Mouse (Mus musculus): ENCODE measurements around the gene Fbxw4. TPM values are rescaled to one million over a fixed set of nuclear protein-coding genes. Genes with fewer than 3 reads are reported as not detected.
"Not testable (repeated sequence)": the region's sequence is repeated elsewhere in the genome, so short reads cannot be mapped to it uniquely, and the experiment has no call there.

The Fbxw4 gene
- polyA plus RNA-seq, 1 experiment, result 145 TPM

DNA sequence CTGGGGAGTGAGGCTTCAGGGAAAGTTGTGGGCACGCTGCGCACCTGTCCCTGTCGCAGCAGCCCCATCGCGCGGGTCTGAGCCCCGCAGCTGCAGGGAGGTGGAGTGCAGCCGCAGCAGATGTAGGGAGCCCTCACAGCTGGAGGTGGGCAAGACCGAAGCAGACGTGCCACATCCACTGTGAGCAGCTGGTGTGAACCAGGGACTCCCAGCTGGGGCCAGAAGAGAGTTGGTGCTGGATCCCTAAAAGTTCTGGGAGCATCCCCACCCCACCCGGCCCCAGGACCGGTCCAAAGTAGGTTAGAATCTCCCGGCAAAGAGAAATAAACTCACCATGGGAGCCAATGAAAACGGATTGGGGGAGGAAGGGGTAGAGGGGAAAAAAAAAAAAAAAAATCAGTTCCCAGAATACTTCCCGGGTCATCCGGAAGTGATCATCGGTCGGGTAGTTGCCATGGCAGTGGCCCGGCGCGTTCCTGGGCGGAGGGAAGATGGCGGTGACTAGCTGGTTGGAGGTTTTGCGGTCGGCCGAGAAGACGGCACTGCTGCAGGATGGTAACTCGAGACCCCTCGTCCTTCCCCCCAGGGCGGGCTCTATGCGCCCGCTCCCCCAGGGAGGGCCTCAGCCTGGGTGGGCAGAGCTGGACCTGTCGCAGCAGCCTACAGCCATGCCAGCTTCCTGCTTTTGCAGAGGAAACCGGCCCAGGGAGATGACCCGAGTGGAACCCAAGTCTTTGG, 99.8 kb downstream of the Fbxw4 start, which contains the start of the genes Poll and Gm17018:
Gene Poll (minus strand): TSS at position 379 of the 738 bp plus-strand sequence.
Gene Gm17018 (plus strand): TSS at position 463 of the 738 bp plus-strand sequence.
- Histone ChIP-seq H3K27ac (ENCODE audit: control insufficient read depth, insufficient read depth, low read length) (peak within 1 kb of the TSS; percentile 40; the same call in 1 of the 2 replicates), H3K36me3 (ENCODE audit: control insufficient read depth, insufficient read depth, low read length) (no peaks in the 10 kb centered on the region), H3K4me3 (ENCODE audit: control insufficient read depth, insufficient read depth, low read length) (peak within 1 kb of the TSS; percentile 71), H3K4me1 (replicated peaks; ENCODE audit: control insufficient read depth, insufficient read depth, low read length) (peaks cover 13% of the 10 kb centered on the region), H3K27me3 (ENCODE audit: control insufficient read depth, insufficient read depth, low read length) (no peaks in the 10 kb centered on the region)
- TF ChIP-seq CTCF (IDR thresholded peaks at IDR 0.05; ENCODE audit: borderline replicate concordance, control insufficient read depth, extremely low read depth, insufficient read depth, low read length, poor library complexity) (peak; percentile 51; the same call in 1 of the 2 replicates), POLR2A (IDR thresholded peaks at IDR 0.05; ENCODE audit: control insufficient read depth, extremely low read depth, insufficient read depth, low read length, poor library complexity) (no peak)
- WGBS, result under 1% methylated on average over 35 of the region's 35 CpGs
- DNase-seq, result peak; percentile 71

DNA sequence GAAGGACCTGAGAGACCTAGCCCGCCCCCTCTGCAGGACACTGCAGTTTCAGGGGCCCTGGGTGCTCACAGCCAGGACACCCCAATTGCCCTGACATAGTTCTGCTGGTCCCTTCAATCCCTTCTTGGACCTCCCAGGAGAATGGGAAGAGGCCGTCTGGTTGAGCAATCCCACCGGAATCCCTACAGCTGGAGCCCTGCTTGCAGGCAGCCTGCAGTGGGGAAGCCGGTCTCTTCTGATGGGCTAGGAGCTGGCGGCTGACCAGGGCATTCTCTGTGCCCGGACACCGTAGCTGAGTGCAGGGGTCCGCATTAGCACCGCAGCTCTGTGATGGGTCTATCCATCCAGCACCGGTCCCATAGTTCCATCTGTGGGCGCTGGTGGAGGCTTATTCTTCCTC, 106.0 kb downstream of the Fbxw4 start:
- TF ChIP-seq POLR2A (IDR thresholded peaks at IDR 0.05; ENCODE audit: control insufficient read depth, extremely low read depth, insufficient read depth, low read length, poor library complexity), result no peak
- TF ChIP-seq CTCF (IDR thresholded peaks at IDR 0.05; ENCODE audit: borderline replicate concordance, control insufficient read depth, extremely low read depth, insufficient read depth, low read length, poor library complexity), result no peak
- DNase-seq, result no peak
- H3K36me3 ChIP-seq (ENCODE audit: control insufficient read depth, insufficient read depth, low read length), result no peaks in the 10 kb centered on the region
- 98% methylated on average over 11 of the region's 11 CpGs for WGBS
- no peak overlapping the region for H3K4me3 ChIP-seq (ENCODE audit: control insufficient read depth, insufficient read depth, low read length)
- no peak overlapping the region for H3K27ac ChIP-seq (ENCODE audit: control insufficient read depth, insufficient read depth, low read length)
- H3K27me3 ChIP-seq (ENCODE audit: control insufficient read depth, insufficient read depth, low read length), result no peaks in the 10 kb centered on the region
- peaks cover 25% of the 10 kb centered on the region for H3K4me1 ChIP-seq (replicated peaks; ENCODE audit: control insufficient read depth, insufficient read depth, low read length)

DNA sequence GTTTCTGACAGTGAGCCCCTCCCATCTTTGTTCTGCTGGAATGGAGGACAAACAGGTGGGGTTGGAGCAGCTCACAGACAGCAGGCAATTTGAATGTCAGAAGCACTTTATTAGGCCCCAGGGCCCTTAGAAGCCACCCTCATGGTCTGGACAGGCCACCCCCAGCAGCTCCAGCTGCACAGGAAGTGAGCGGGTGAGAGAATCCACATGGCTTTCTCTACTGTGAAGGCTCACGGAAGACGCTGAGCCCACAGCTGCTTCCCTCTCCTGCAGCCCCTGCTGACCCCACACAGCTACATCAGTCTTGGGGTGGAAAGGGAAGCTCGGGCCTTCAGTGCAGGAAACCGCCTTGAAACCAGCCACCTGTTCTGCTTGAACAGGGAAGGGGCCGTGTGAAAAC, 107.9 kb downstream of the Fbxw4 start:
- no peak overlapping the region for H3K4me3 ChIP-seq (ENCODE audit: control insufficient read depth, insufficient read depth, low read length)
- H3K27me3 ChIP-seq (ENCODE audit: control insufficient read depth, insufficient read depth, low read length), result no peaks in the 10 kb centered on the region
- no peaks in the 10 kb centered on the region for H3K36me3 ChIP-seq (ENCODE audit: control insufficient read depth, insufficient read depth, low read length)
- peaks cover 25% of the 10 kb centered on the region for H3K4me1 ChIP-seq (replicated peaks; ENCODE audit: control insufficient read depth, insufficient read depth, low read length)
- no peak overlapping the region; the same call in 1 of the 2 replicates for H3K27ac ChIP-seq (ENCODE audit: control insufficient read depth, insufficient read depth, low read length)
- DNase-seq, result no peak
- 0 out of 2 replicates have a peak, but pooled peaks have one; percentile 13 for TF ChIP-seq CTCF (IDR thresholded peaks at IDR 0.05; ENCODE audit: borderline replicate concordance, control insufficient read depth, extremely low read depth, insufficient read depth, low read length, poor library complexity)
- no peak for TF ChIP-seq POLR2A (IDR thresholded peaks at IDR 0.05; ENCODE audit: control insufficient read depth, extremely low read depth, insufficient read depth, low read length, poor library complexity)
- WGBS, result 7% methylated on average over 6 of the region's 6 CpGs

DNA sequence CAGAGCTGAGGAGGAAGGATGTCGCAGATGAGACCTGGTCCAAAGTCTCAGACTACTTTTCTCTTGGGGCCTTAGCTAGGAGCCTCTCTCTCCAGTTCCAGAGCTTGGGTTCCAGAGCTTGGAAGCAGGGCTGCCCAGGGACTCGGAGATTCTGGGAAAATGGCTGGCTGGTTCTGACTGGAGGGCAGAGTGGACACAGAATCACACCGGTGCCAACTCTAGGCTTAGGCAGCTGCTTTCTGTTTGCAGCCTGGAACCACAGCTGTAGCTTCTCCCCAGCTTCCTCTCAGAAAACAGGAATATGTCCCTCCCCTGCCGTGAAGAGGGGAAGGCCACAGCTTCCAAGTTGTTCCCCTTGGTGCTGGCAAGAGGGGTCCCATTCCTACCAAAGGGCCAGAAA, 110.2 kb downstream of the Fbxw4 start:
- WGBS, result 46% methylated on average over 4 of the region's 4 CpGs
- DNase-seq, result no peak
- Histone ChIP-seq H3K36me3 (ENCODE audit: control insufficient read depth, insufficient read depth, low read length) (no peaks in the 10 kb centered on the region), H3K27me3 (ENCODE audit: control insufficient read depth, insufficient read depth, low read length) (no peaks in the 10 kb centered on the region), H3K4me1 (replicated peaks; ENCODE audit: control insufficient read depth, insufficient read depth, low read length) (peaks cover 25% of the 10 kb centered on the region), H3K27ac (ENCODE audit: control insufficient read depth, insufficient read depth, low read length) (no peak overlapping the region), H3K4me3 (ENCODE audit: control insufficient read depth, insufficient read depth, low read length) (no peak overlapping the region)
- TF ChIP-seq CTCF (IDR thresholded peaks at IDR 0.05; ENCODE audit: borderline replicate concordance, control insufficient read depth, extremely low read depth, insufficient read depth, low read length, poor library complexity) (no peak), POLR2A (IDR thresholded peaks at IDR 0.05; ENCODE audit: control insufficient read depth, extremely low read depth, insufficient read depth, low read length, poor library complexity) (no peak)

DNA sequence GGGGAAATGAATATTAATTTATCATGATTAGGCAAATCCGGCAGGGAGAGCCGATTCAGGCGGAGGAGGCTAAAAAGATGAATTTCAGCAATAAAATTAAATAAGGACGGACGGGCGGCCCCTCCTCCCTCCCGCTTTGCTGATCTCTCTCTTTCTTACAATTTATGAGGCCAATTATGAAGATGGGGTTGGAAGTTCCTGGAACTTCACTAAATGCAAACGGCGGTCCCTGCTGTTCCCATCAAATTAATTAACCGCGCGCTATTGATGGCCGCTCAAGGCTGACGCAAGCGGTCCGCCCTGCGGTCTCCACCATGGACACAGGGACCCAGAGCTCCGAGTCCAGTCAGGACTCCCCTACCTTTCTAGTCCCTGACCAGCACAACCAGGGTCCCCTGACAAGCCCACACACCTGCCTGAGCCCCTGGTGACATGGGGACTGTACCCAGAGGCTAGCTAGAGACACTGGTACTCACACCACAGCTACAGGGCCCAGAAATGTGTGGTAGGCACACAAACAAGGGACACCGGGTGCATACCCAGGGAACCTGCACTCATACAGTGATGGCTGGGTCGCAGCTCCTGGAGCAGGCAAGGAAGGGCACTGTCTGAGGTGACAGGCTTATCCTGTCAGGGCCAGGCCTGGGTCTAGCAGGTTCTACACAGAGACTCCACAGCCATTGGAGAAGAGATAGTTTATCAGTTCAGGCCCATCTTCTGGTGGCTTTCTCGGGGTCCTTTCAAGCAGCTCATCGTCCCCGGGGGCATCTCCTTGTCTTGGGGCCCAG, 110.8 kb downstream of the Fbxw4 start:
- TF ChIP-seq POLR2A (IDR thresholded peaks at IDR 0.05; ENCODE audit: control insufficient read depth, extremely low read depth, insufficient read depth, low read length, poor library complexity) (no peak), CTCF (IDR thresholded peaks at IDR 0.05; ENCODE audit: borderline replicate concordance, control insufficient read depth, extremely low read depth, insufficient read depth, low read length, poor library complexity) (no peak)
- H3K27me3 ChIP-seq (ENCODE audit: control insufficient read depth, insufficient read depth, low read length), result no peaks in the 10 kb centered on the region
- H3K4me3 ChIP-seq (ENCODE audit: control insufficient read depth, insufficient read depth, low read length), result no peak overlapping the region
- WGBS, result 91% methylated on average over 23 of the region's 23 CpGs
- H3K36me3 ChIP-seq (ENCODE audit: control insufficient read depth, insufficient read depth, low read length), result no peaks in the 10 kb centered on the region
- H3K4me1 ChIP-seq (replicated peaks; ENCODE audit: control insufficient read depth, insufficient read depth, low read length), result peaks cover 30% of the 10 kb centered on the region
- no peak for DNase-seq
- H3K27ac ChIP-seq (ENCODE audit: control insufficient read depth, insufficient read depth, low read length), result no peak overlapping the region

DNA sequence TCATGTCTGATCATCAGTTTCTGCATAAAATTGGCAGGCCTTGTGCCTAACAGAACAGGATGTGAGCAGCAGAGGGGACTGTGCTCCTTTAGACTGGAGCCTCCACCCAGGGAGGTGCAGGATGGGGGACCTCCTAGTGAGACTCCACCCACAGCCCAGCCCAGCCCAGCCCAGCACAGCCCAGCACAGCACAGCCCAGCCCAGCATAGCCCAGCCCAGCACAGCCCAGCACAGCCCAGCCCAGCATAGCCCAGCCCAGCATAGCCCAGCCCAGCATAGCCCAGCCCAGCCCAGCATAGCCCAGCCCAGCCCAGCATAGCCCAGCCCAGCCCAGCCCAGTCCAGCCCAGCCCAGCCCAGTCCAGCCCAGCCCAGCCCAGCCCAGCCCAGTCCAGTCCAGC, 111.9 kb downstream of the Fbxw4 start:
- H3K36me3 ChIP-seq (ENCODE audit: control insufficient read depth, insufficient read depth, low read length); H3K27ac ChIP-seq (ENCODE audit: control insufficient read depth, insufficient read depth, low read length); H3K4me3 ChIP-seq (ENCODE audit: control insufficient read depth, insufficient read depth, low read length); H3K27me3 ChIP-seq (ENCODE audit: control insufficient read depth, insufficient read depth, low read length); DNase-seq: not testable (repeated sequence)
- peaks cover 32% of the 10 kb centered on the region for H3K4me1 ChIP-seq (replicated peaks; ENCODE audit: control insufficient read depth, insufficient read depth, low read length)
